Mouse (Mus musculus): ENCODE results near the gene Setd1a. TPM values are rescaled to one million over a fixed set of nuclear protein-coding genes. Genes with fewer than 3 reads are reported as not detected.
A peak's percentile ranks its signal among the peaks of the same experiment; 100 is the strongest.
"Not testable (repeated sequence)": the region's sequence is repeated elsewhere in the genome, so short reads cannot be mapped to it uniquely, and the experiment has no call there.

The Setd1a gene
- 15.2 and 17.4 TPM in 2 replicates for polyA plus RNA-seq (2015; fragmentation: Nextera tagmentation; extraction: Ambion mirVana)

- Histone ChIP-seq H3K36me3 (peaks cover 12% of the 10 kb centered on the region), H3K4me1 (replicated peaks) (peaks cover 9% of the 10 kb centered on the region), H3K27ac (peak within 1 kb of the TSS; percentile 98), H3K9ac (peak within 1 kb of the TSS; percentile 88), H3K4me3 (replicated peaks) (peak within 1 kb of the TSS; percentile 92), H3K4me2 (replicated peaks) (peak within 1 kb of the TSS; percentile 84), H3K9me3 (no peaks in the 10 kb centered on the region), H3K27me3 (replicated peaks) (no peaks in the 10 kb centered on the region)
- ATAC-seq = peak; percentile 78
- WGBS = under 1% methylated on average over 23 of the region's 23 CpGs
Measured at GRCm38 (mm10) chr7:127776426-127776825, at the start of gene Setd1a. Gene Setd1a, plus strand, starts transcription at chr7:127776670.

- no peaks in the 10 kb centered on the region for H3K27me3 ChIP-seq (replicated peaks)
- H3K36me3 ChIP-seq = no peaks in the 10 kb centered on the region
- ATAC-seq = no peak
- H3K9me3 ChIP-seq = no peaks in the 10 kb centered on the region
- H3K27ac ChIP-seq = no peak overlapping the region
- no peaks in the 10 kb centered on the region for H3K4me1 ChIP-seq (replicated peaks)
- H3K4me3 ChIP-seq (replicated peaks) = no peak overlapping the region
- 90% methylated on average over 7 of the region's 7 CpGs for WGBS
- no peak overlapping the region for H3K9ac ChIP-seq
- H3K4me2 ChIP-seq (replicated peaks) = no peak overlapping the region
Measured at GRCm38 (mm10) chr7:127727898-127728297, 48.6 kb upstream of the Setd1a start.

- no peak overlapping the region for H3K4me3 ChIP-seq (replicated peaks)
- no peaks in the 10 kb centered on the region for H3K9me3 ChIP-seq
- WGBS = 76% methylated on average over 4 of the region's 4 CpGs
- no peak overlapping the region for H3K9ac ChIP-seq
- no peak overlapping the region for H3K27ac ChIP-seq
- H3K4me2 ChIP-seq (replicated peaks) = no peak overlapping the region
- H3K4me1 ChIP-seq (replicated peaks) = no peaks in the 10 kb centered on the region
- no peaks in the 10 kb centered on the region for H3K27me3 ChIP-seq (replicated peaks)
- no peak for ATAC-seq
- H3K36me3 ChIP-seq = no peaks in the 10 kb centered on the region
Measured at GRCm38 (mm10) chr7:127730170-127730569, 46.3 kb upstream of the Setd1a start.

GRCm38 (mm10) chr7:127732066-127732465 lies 44.4 kb upstream of the Setd1a start, which contains the start of gene Ctf2:
Gene Ctf2, minus strand, starts transcription at chr7:127732166.
- not testable (repeated sequence) for H3K27me3 ChIP-seq (replicated peaks); ATAC-seq; H3K4me1 ChIP-seq (replicated peaks); H3K9me3 ChIP-seq; H3K4me3 ChIP-seq (replicated peaks); H3K4me2 ChIP-seq (replicated peaks); H3K36me3 ChIP-seq; H3K9ac ChIP-seq; H3K27ac ChIP-seq
- 86% methylated on average over 1 of the region's 5 CpGs for WGBS

- under 1% methylated on average over 26 of the region's 26 CpGs for WGBS
- Histone ChIP-seq H3K4me1 (replicated peaks) (peaks cover 19% of the 10 kb centered on the region), H3K9me3 (no peaks in the 10 kb centered on the region), H3K36me3 (peaks cover 11% of the 10 kb centered on the region), H3K27me3 (replicated peaks) (no peaks in the 10 kb centered on the region), H3K9ac (peak within 1 kb of the TSS; percentile 75; the same call in 1 of the 2 replicates), H3K4me2 (replicated peaks) (peak within 1 kb of the TSS; percentile 86), H3K27ac (peak within 1 kb of the TSS; percentile 90), H3K4me3 (replicated peaks) (peak within 1 kb of the TSS; percentile 88)
- ATAC-seq = no peak
Measured at GRCm38 (mm10) chr7:127744366-127745045, 32.0 kb upstream of the Setd1a start, which contains the start of gene Fbxl19. Gene Fbxl19, plus strand, starts transcription at chr7:127744543.

GRCm38 (mm10) chr7:127745251-127745651 lies 31.2 kb upstream of the Setd1a start:
- Histone ChIP-seq H3K4me1 (replicated peaks) (peaks cover 19% of the 10 kb centered on the region), H3K27me3 (replicated peaks) (no peaks in the 10 kb centered on the region), H3K9me3 (no peaks in the 10 kb centered on the region), H3K36me3 (peaks cover 18% of the 10 kb centered on the region), H3K4me3 (replicated peaks) (peak overlapping the region; percentile 88), H3K27ac (peak overlapping the region; percentile 90), H3K9ac (peak overlapping the region; percentile 75), H3K4me2 (replicated peaks) (peak overlapping the region; percentile 86)
- peak; percentile 88 for ATAC-seq
- WGBS = 0% methylated on average over 19 of the region's 19 CpGs

- peak; percentile 86 for ATAC-seq
- peaks cover 19% of the 10 kb centered on the region for H3K4me1 ChIP-seq (replicated peaks)
- H3K9me3 ChIP-seq = no peaks in the 10 kb centered on the region
- H3K4me2 ChIP-seq (replicated peaks) = peak overlapping the region; percentile 86
- no peaks in the 10 kb centered on the region for H3K27me3 ChIP-seq (replicated peaks)
- peak overlapping the region; percentile 88 for H3K4me3 ChIP-seq (replicated peaks)
- WGBS = under 1% methylated on average over 39 of the region's 39 CpGs
- H3K27ac ChIP-seq = peak overlapping the region; percentile 90
- peaks cover 24% of the 10 kb centered on the region for H3K36me3 ChIP-seq
- peak overlapping the region; percentile 75 for H3K9ac ChIP-seq
Measured at GRCm38 (mm10) chr7:127745652-127746493, 30.6 kb upstream of the Setd1a start.

- Histone ChIP-seq H3K9ac (peak overlapping the region; percentile 75), H3K36me3 (peaks cover 33% of the 10 kb centered on the region), H3K27ac (peak overlapping the region; percentile 90), H3K4me1 (replicated peaks) (peaks cover 19% of the 10 kb centered on the region), H3K9me3 (no peaks in the 10 kb centered on the region), H3K4me2 (replicated peaks) (peak overlapping the region; percentile 86), H3K27me3 (replicated peaks) (no peaks in the 10 kb centered on the region), H3K4me3 (replicated peaks) (peak overlapping the region; percentile 88)
- peak; percentile 17 for ATAC-seq
- under 1% methylated on average over 48 of the region's 62 CpGs for WGBS
Measured at GRCm38 (mm10) chr7:127746494-127747491, 29.7 kb upstream of the Setd1a start.

GRCm38 (mm10) chr7:127747559-127748234 lies 28.8 kb upstream of the Setd1a start:
- Histone ChIP-seq H3K27me3 (replicated peaks) (no peaks in the 10 kb centered on the region), H3K27ac (peak overlapping the region; percentile 90), H3K4me1 (replicated peaks) (peaks cover 19% of the 10 kb centered on the region), H3K9me3 (no peaks in the 10 kb centered on the region), H3K36me3 (peaks cover 38% of the 10 kb centered on the region), H3K4me3 (replicated peaks) (peak overlapping the region; percentile 88), H3K4me2 (replicated peaks) (peak overlapping the region; percentile 86), H3K9ac (peak overlapping the region; percentile 75)
- no peak for ATAC-seq
- WGBS = 34% methylated on average over 6 of the region's 6 CpGs

GRCm38 (mm10) chr7:127748235-127748560 lies 28.3 kb upstream of the Setd1a start:
- Histone ChIP-seq H3K4me1 (replicated peaks) (peaks cover 19% of the 10 kb centered on the region), H3K36me3 (peaks cover 43% of the 10 kb centered on the region), H3K9me3 (no peaks in the 10 kb centered on the region), H3K9ac (no peak overlapping the region), H3K27ac (no peak overlapping the region), H3K27me3 (replicated peaks) (no peaks in the 10 kb centered on the region), H3K4me2 (replicated peaks) (peak overlapping the region; percentile 86), H3K4me3 (replicated peaks) (peak overlapping the region; percentile 88; the same call in 1 of the 2 replicates)
- no peak for ATAC-seq
- 93% methylated on average over 28 of the region's 28 CpGs for WGBS
